Mouse (Mus musculus): Measurements from ENCODE around the gene Tjp3.

DNA sequence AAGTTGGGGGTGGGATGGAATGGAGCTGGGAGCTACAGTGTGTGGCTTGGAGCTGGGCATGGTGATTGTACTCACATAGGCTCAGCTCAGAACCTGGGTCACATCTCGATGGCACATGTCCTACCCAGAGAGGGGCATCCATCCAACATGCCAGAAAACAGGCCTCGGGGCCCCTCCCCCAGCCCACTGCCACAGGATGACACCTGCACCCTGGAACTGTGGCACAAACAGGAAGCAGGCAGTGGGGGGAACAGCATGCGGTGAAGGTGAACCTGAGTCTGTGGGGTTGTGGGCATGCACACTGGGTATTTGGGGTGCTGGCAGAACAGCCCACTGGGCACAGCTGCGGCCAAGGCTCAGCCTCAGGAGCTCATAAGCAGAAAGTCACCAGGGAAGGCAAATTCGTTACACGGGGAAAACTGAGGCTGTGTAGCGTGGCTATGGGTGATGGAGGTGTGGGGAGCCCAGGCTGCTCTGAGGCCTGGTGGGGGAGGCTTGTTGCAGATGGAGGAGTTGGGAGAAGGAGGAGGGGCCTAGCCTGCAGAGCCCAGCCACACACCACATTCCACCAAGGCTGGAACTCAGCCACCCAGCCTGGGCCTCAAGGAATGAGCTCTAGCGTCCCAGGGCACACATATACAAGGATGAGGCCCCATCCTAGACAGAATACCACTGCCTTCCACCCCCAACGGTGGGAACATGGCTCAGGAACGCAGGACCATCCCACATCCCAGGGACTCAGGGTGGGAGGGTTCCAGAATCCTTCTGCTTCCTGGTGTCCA, 38.0 kb upstream of the Tjp3 start:
- TF ChIP-seq CTCF (IDR thresholded peaks at IDR 0.05; ENCODE audit: control insufficient read depth, insufficient read depth, low read length) (no peak), POLR2A (IDR thresholded peaks at IDR 0.05; ENCODE audit: borderline replicate concordance, control insufficient read depth, low read depth, low read length) (0 out of 2 replicates have a peak, but pooled peaks have one; percentile 19)

Measured in bone marrow, adult 2 months (tissue).